Mouse (Mus musculus) gastrocnemius, postnatal 4 days (tissue): ENCODE results near the gene Anln. TPM values are rescaled to one million over a fixed set of nuclear protein-coding genes. Genes with fewer than 3 reads are reported as not detected.
"Not testable (repeated sequence)": the region's sequence is repeated elsewhere in the genome, so short reads cannot be mapped to it uniquely, and the experiment has no call there.

Experiments used
- DNase-seq, 2 experiments: peaks; one replicate each; pipeline ENCODE4 v3.0.0; 2021 to 2022; ENCODE audit warnings: low spot score in 2 of 2, mixed read lengths in 2 of 2
- total RNA-seq, 2 experiments: library from RNA; stranded (reverse); gene quantifications; 2 replicates each; pipeline ENCODE4 v1.2.3; 2021

Gene Anln
- total RNA-seq, 2 experiments from 2014 or later: 25.9 to 26.3 TPM

GRCm38 (mm10) chr9:22403501-22403900 lies 14.5 kb upstream of the Anln start:
- not testable (repeated sequence) for DNase-seq

- no peak for DNase-seq
Observed at GRCm38 (mm10) chr9:22402976-22403375, 14.0 kb upstream of the Anln start.

- no peak for DNase-seq
Observed at GRCm38 (mm10) chr9:22402001-22402400, 13.0 kb upstream of the Anln start.

- DNase-seq: no peak
Observed at GRCm38 (mm10) chr9:22399021-22399420, 10.0 kb upstream of the Anln start.

GRCm38 (mm10) chr9:22394725-22395124 lies 5.7 kb upstream of the Anln start:
- DNase-seq: no peak

- no peak for DNase-seq
Observed at GRCm38 (mm10) chr9:22390390-22390789, 1.4 kb upstream of the Anln start.

GRCm38 (mm10) chr9:22389736-22390245 lies 803 bp upstream of the Anln start:
- DNase-seq: no peak

- peak; percentile 20 to 37 for DNase-seq
Observed at GRCm38 (mm10) chr9:22388401-22388980, 497 bp downstream of the Anln start.

GRCm38 (mm10) chr9:22387901-22388300 lies 1.1 kb downstream of the Anln start:
- DNase-seq: no peak

GRCm38 (mm10) chr9:22385890-22386289 lies 3.1 kb downstream of the Anln start:
- DNase-seq: no peak

- DNase-seq: no peak
Observed at GRCm38 (mm10) chr9:22376086-22376485, 12.9 kb downstream of the Anln start.

- DNase-seq: no peak
Observed at GRCm38 (mm10) chr9:22372760-22373159, 16.2 kb downstream of the Anln start.

- no peak for DNase-seq
Observed at GRCm38 (mm10) chr9:22368030-22368429, 21.0 kb downstream of the Anln start.

GRCm38 (mm10) chr9:22366621-22367020 lies 22.4 kb downstream of the Anln start:
- DNase-seq: no peak

GRCm38 (mm10) chr9:22366221-22366620 lies 22.8 kb downstream of the Anln start:
- no peak for DNase-seq

- no peak for DNase-seq
Observed at GRCm38 (mm10) chr9:22360916-22361315, 28.1 kb downstream of the Anln start.

- no peak for DNase-seq
Observed at GRCm38 (mm10) chr9:22355919-22356318, 33.1 kb downstream of the Anln start.

GRCm38 (mm10) chr9:22353901-22354300 lies 35.1 kb downstream of the Anln start:
- no peak for DNase-seq

GRCm38 (mm10) chr9:22353465-22353864 lies 35.5 kb downstream of the Anln start:
- no peak for DNase-seq

- no peak for DNase-seq
Observed at GRCm38 (mm10) chr9:22340331-22340730, 48.7 kb downstream of the Anln start.

- no peak for DNase-seq
Observed at GRCm38 (mm10) chr9:22337217-22337616, 51.8 kb downstream of the Anln start.

GRCm38 (mm10) chr9:22327475-22328387 lies 61.3 kb downstream of the Anln start:
- peak; percentile 67 to 87 for DNase-seq
